Mouse (Mus musculus): Measurements from ENCODE around the gene Cdh13. TPM values are rescaled to one million over a fixed set of nuclear protein-coding genes. Genes with fewer than 3 reads are reported as not detected.

Cdh13 gene
- polyA plus RNA-seq, 1 experiment from 2014 or later: 49.5 TPM

DNA sequence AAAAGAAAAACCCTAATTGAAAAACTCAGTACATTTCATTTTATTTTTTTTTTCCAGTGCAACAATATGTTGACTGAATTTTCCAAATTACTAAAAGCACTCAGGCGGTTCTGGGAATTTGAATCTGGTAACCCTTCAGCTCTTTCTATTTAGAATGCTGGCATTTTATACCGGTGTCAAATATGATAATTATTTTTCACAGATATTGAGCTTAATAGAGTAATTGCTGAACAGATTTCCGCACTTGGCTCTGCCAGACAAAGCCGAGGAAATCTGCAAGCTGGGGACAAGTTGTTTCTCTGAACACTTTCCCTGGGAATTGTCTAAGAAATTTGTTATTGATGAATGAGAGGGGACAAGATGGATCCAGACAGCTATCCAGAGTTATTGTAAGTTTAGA is 256.4 kb downstream of the Cdh13 start:
- Histone ChIP-seq H3K4me2 (no peak overlapping the region), H3K4me3 (no peak overlapping the region), H3K36me3 (ENCODE audit: poor library complexity, severe bottlenecking) (no peaks in the 10 kb centered on the region), H3K9ac (no peak overlapping the region), H3K4me1 (peaks cover 12% of the 10 kb centered on the region; the same call in 1 of the 2 replicates), H3K27ac (no peak overlapping the region), H3K27me3 (no peaks in the 10 kb centered on the region), H3K9me3 (replicated peaks) (no peaks in the 10 kb centered on the region)
- 53% methylated on average over 4 of the region's 4 CpGs for WGBS
- no peak for ATAC-seq

DNA sequence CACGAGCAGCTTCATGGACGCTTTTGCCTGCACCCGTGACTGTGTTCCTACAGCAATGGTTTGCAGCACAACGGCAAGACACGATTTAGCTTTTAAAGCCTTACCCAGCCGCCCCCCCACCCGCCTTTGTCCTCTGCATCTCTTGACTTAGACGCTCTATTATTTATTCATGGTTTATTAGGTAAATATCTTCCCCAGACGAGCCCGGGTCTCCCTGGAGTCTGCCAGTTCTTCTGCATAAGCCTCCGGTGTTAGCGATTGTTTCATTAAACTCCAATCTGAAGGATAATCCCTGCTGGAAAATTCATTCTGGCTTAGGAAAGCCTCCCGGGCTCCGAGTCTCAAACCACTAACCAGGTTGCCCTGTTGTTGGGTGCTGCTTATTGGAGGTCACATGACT is 268.9 kb downstream of the Cdh13 start:
- H3K9ac ChIP-seq: no peak overlapping the region
- no peak overlapping the region for H3K4me2 ChIP-seq
- no peaks in the 10 kb centered on the region for H3K9me3 ChIP-seq (replicated peaks)
- no peak overlapping the region for H3K4me3 ChIP-seq
- H3K4me1 ChIP-seq: no peaks in the 10 kb centered on the region
- no peaks in the 10 kb centered on the region for H3K27me3 ChIP-seq
- H3K36me3 ChIP-seq (ENCODE audit: poor library complexity, severe bottlenecking): no peaks in the 10 kb centered on the region
- H3K27ac ChIP-seq: no peak overlapping the region
- 65% methylated on average over 14 of the region's 14 CpGs for WGBS
- no peak for ATAC-seq

DNA sequence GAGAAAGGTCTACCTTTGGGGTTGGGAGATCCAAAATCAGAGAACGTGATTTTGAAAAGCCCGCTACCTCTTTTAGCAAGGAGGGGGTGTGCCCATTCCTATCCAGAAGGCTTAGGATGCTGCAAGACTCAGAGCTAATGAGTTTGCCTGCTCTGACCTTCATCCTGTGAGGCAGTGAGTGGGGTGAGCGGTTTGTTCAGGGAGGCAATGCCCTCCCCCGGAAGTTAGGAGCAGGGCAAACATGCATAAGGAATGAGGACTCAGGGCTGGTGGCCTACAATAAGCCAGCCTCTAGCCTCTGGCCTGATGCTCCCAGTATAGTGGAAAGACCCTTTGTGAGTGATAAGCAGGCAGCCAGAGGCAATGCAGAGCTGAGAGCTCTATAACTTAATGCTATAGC is 269.3 kb downstream of the Cdh13 start:
- H3K36me3 ChIP-seq (ENCODE audit: poor library complexity, severe bottlenecking): no peaks in the 10 kb centered on the region
- H3K4me2 ChIP-seq: no peak overlapping the region
- H3K4me3 ChIP-seq: no peak overlapping the region
- H3K27ac ChIP-seq: no peak overlapping the region
- H3K9ac ChIP-seq: no peak overlapping the region
- H3K9me3 ChIP-seq (replicated peaks): no peaks in the 10 kb centered on the region
- H3K4me1 ChIP-seq: no peaks in the 10 kb centered on the region
- no peaks in the 10 kb centered on the region for H3K27me3 ChIP-seq
- ATAC-seq: no peak
- WGBS: 70% methylated on average over 4 of the region's 4 CpGs

DNA sequence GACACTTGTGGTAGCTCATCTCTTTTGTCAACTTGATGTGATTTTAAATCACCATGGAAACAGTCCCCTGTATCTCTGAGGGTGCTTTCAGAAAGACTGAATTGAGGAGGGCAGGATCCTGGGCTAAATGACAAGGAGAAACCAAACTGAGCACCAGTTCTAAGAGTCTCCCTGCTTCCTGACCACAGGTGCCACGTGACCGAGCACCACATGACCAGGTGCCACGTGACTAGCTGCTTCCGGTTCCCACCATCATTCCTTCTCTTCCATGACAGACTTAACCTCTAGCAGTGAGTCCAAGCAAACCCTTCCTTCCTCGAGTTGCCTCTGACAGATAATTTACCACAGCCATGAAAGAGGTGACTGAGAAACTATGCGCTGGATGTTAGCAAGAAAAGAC is 280.5 kb downstream of the Cdh13 start:
- ATAC-seq: no peak
- 85% methylated on average over 6 of the region's 6 CpGs for WGBS
- no peaks in the 10 kb centered on the region for H3K36me3 ChIP-seq (ENCODE audit: poor library complexity, severe bottlenecking)
- H3K27ac ChIP-seq: no peak overlapping the region
- no peaks in the 10 kb centered on the region for H3K4me1 ChIP-seq
- no peak overlapping the region for H3K4me3 ChIP-seq
- no peak overlapping the region for H3K4me2 ChIP-seq
- no peak overlapping the region for H3K9ac ChIP-seq
- H3K9me3 ChIP-seq (replicated peaks): no peaks in the 10 kb centered on the region
- no peaks in the 10 kb centered on the region for H3K27me3 ChIP-seq

DNA sequence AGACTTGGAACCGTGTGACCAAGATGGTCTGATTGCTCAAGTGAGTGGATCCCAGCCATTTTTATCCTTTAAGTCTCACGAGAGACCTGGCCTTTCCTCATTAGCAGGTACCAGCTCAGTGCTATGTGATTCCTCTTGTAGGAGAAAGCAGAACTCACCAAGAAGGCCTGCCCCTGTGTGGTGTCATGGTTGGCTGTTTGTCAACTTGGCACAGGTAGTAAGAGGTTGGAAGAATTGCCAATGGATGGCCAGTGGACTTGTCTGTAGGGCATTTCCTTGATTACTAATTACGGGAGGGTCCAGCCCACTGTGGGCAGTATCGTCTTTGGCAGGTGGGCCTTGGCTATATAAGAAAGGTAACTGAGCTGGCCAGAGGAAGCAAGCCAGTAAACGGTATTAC is 281.7 kb downstream of the Cdh13 start:
- no peaks in the 10 kb centered on the region for H3K36me3 ChIP-seq (ENCODE audit: poor library complexity, severe bottlenecking)
- WGBS: 92% methylated on average over 5 of the region's 5 CpGs
- H3K9ac ChIP-seq: no peak overlapping the region
- H3K27me3 ChIP-seq: no peaks in the 10 kb centered on the region
- no peaks in the 10 kb centered on the region for H3K9me3 ChIP-seq (replicated peaks)
- H3K27ac ChIP-seq: no peak overlapping the region
- H3K4me3 ChIP-seq: no peak overlapping the region
- H3K4me2 ChIP-seq: no peak overlapping the region
- ATAC-seq: no peak
- no peaks in the 10 kb centered on the region for H3K4me1 ChIP-seq

DNA sequence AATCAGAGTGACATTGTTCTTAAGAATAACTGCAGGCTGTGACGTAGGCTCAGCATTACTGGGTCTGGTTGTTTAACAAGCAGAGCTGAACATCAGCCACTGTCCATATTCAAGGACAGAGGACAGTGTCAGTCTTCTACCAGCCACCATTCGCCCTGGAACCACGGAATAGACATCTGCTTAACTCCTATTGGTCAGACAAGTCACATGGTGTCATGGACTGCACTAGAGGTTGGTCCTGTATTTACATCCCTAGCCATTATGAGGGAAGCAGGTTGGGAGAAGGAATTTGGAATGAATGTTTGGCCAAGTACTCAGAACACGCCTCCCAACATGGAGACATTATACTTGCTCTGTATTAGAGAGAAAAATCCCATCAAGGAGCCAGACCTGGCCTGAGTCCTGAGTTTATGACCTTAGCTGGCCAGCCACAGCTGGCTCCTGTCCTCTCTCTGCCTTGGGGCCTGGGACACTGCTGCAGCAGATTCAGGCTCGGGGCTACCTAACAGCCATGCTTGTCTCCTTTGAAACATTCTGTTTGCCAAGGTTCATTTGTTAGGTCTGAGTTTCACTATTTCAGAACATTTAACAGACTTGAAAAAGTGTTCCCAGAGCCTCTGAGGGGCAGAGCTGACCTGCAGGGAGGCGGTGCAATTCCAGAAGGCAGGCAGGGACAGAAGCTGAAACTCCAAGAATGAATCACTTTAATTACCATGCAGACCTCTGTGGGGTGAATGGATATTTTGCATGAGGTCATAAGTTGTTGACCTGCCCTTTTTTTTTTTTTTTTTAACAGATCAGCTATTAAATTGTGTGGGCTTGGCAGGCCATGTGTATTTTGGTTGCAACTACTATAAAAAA is 282.6 kb downstream of the Cdh13 start:
- Histone ChIP-seq H3K4me1 (no peaks in the 10 kb centered on the region), H3K36me3 (ENCODE audit: poor library complexity, severe bottlenecking) (no peaks in the 10 kb centered on the region), H3K4me3 (no peak overlapping the region), H3K27ac (no peak overlapping the region), H3K9me3 (replicated peaks) (no peaks in the 10 kb centered on the region), H3K4me2 (no peak overlapping the region), H3K9ac (no peak overlapping the region), H3K27me3 (no peaks in the 10 kb centered on the region)
- WGBS: 76% methylated on average over 6 of the region's 6 CpGs
- no peak for ATAC-seq

DNA sequence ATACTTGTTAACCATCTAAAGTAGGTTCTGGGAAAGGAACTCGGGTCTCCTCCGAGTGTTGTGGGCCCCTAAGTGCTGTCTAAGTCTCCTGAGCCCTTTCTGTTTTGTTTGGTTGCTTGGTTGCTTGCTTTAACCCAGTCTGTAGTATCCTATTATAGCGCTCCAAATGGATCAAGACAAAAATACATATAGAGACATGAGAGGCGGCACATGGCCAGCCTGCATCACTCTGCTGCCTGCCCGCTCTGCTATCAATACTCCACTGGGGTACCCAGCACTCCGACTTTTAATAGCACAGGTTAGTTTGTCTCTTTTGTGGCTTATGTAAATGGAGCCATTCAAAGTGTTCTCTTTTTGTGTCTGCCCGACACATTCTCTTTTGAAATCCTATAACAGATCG is 285.8 kb downstream of the Cdh13 start:
- H3K4me1 ChIP-seq: no peaks in the 10 kb centered on the region
- no peak for ATAC-seq
- no peaks in the 10 kb centered on the region for H3K9me3 ChIP-seq (replicated peaks)
- H3K4me2 ChIP-seq: no peak overlapping the region
- H3K36me3 ChIP-seq (ENCODE audit: poor library complexity, severe bottlenecking): no peaks in the 10 kb centered on the region
- no peak overlapping the region for H3K4me3 ChIP-seq
- H3K9ac ChIP-seq: no peak overlapping the region
- WGBS: 63% methylated on average over 8 of the region's 8 CpGs
- no peaks in the 10 kb centered on the region for H3K27me3 ChIP-seq
- H3K27ac ChIP-seq: no peak overlapping the region

DNA sequence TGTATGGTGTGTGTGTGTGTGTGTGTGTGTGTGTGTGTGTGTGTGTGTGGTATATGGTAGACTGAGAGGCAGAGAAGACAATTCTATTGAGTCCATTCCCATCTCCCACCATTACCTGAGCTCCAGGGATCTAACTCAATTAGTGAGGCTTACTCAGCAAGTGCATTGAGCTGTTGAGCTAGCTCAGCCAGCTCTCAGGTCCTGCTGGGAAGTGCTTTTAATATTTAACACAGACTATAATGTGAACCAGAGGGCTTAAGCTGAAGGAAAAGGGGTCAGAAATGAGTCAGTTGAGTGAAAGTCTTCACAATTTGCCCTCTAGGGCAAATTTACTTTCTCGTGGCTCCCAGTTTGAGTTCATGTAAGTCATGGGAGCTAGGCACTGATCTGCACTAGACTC is 297.7 kb downstream of the Cdh13 start:
- ATAC-seq: no peak
- Histone ChIP-seq H3K9ac (no peak overlapping the region), H3K4me3 (no peak overlapping the region), H3K4me1 (no peaks in the 10 kb centered on the region), H3K4me2 (no peak overlapping the region), H3K27ac (no peak overlapping the region), H3K9me3 (replicated peaks) (0 out of 2 replicates have a peak, but pooled peaks cover 4% of the 10 kb centered on the region), H3K36me3 (ENCODE audit: poor library complexity, severe bottlenecking) (no peaks in the 10 kb centered on the region), H3K27me3 (no peaks in the 10 kb centered on the region)
- 44% methylated on average over 1 of the region's 1 CpGs for WGBS

DNA sequence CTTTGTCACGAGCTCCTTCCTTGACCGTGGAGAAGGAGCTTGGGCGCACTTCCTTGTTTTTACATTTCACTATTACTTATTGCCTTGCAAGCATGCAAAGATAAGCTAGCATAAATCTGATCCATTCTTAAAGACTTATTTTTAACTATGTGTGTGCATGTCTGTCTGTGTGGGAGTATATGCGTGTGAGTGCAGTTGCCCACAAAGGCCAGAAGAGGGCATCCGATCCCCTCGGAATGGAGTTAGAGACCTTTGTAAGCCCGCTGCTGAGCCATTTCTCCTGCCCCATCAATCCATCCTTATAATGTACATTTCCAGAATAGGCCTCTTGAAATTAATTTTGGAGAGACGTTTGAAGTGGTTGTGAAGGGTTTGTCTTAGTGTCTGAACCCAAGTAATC is 298.7 kb downstream of the Cdh13 start:
- Histone ChIP-seq H3K4me1 (no peaks in the 10 kb centered on the region), H3K4me2 (no peak overlapping the region), H3K27me3 (no peaks in the 10 kb centered on the region), H3K4me3 (no peak overlapping the region), H3K27ac (no peak overlapping the region), H3K9ac (no peak overlapping the region), H3K9me3 (replicated peaks) (0 out of 2 replicates have a peak, but pooled peaks cover 4% of the 10 kb centered on the region), H3K36me3 (ENCODE audit: poor library complexity, severe bottlenecking) (no peaks in the 10 kb centered on the region)
- no peak for ATAC-seq
- WGBS: 96% methylated on average over 8 of the region's 8 CpGs

DNA sequence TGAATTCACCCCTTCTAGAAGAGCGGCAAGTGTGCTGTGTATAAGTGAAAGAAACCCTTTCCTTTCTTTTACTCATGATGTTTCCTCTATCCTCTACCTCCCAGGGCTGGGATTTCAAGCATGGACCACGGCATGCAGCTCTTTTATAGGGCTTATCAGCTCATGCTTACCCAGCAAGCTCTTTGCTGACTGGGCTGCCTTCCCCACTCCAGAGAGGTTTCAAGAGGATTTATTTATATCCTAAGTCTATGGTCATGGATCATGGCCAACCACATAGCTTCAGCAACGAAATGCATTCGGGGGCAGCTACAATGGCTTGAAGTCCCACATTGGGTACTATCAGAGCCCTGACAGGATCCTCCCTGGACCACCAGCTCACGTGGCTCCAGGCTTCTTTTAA is 304.4 kb downstream of the Cdh13 start:
- Histone ChIP-seq H3K4me3 (no peak overlapping the region), H3K27ac (no peak overlapping the region)
- WGBS: 86% methylated on average over 5 of the region's 5 CpGs

DNA sequence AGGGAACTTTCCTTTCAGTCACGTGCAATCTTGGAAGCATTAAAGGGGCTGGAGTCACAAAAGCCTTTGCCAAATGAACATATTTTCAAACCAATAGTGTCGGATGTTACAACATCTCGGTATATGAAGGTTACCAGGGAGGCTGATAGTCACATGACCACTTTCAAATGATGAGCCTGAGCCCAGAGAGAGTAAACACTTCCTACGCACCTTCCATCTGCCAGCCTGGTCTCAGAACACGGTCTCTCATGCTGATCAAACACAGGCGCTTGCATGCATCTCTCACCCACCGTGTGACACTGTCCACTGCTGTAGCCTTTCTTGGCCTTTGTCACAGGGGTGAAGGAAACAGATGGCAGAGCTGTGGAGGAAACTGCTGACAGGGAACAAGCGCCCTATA is 313.3 kb downstream of the Cdh13 start:
- H3K4me3 ChIP-seq: no peak overlapping the region
- H3K27me3 ChIP-seq: no peaks in the 10 kb centered on the region
- WGBS: 90% methylated on average over 8 of the region's 8 CpGs
- H3K9me3 ChIP-seq (replicated peaks): peaks cover 4% of the 10 kb centered on the region; the same call in 1 of the 2 replicates
- no peaks in the 10 kb centered on the region for H3K36me3 ChIP-seq (ENCODE audit: poor library complexity, severe bottlenecking)
- H3K4me2 ChIP-seq: no peak overlapping the region
- no peak overlapping the region for H3K27ac ChIP-seq
- H3K9ac ChIP-seq: no peak overlapping the region
- H3K4me1 ChIP-seq: peaks cover 3% of the 10 kb centered on the region; the same call in 1 of the 2 replicates
- ATAC-seq: no peak

More for the DNA sequence above, 304.4 kb downstream of the Cdh13 start:
- no peaks in the 10 kb centered on the region for H3K27me3 ChIP-seq
- H3K9me3 ChIP-seq (replicated peaks): no peaks in the 10 kb centered on the region
- no peak overlapping the region for H3K4me2 ChIP-seq
- H3K36me3 ChIP-seq (ENCODE audit: poor library complexity, severe bottlenecking): no peaks in the 10 kb centered on the region
- no peak for ATAC-seq
- H3K4me1 ChIP-seq: no peaks in the 10 kb centered on the region
- H3K9ac ChIP-seq: no peak overlapping the region

DNA sequence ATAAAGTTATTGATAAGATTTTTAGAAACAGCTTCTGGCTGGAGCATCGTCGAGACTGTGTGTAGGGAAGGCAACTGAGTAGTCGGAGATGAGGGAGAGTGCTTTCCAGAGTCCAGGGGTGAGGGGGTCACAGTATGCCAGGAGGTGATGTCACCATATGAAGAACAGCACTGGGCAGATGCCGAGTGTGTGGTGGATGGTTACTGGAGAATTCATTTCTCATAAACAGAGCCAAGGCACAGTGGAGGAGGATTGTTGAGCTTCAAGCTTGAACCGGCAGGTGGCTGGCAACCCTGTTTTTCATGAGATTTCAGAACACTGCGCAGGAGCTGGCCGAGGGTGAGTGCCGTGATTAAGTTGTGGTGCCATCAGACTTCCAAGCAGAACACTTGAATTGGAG is 317.8 kb downstream of the Cdh13 start:
- Histone ChIP-seq H3K4me3 (no peak overlapping the region), H3K27ac (no peak overlapping the region), H3K36me3 (ENCODE audit: poor library complexity, severe bottlenecking) (no peaks in the 10 kb centered on the region), H3K9ac (no peak overlapping the region), H3K4me1 (peaks cover 9% of the 10 kb centered on the region; the same call in 1 of the 2 replicates), H3K27me3 (no peaks in the 10 kb centered on the region), H3K9me3 (replicated peaks) (no peaks in the 10 kb centered on the region), H3K4me2 (no peak overlapping the region)
- ATAC-seq: no peak
- WGBS: 85% methylated on average over 8 of the region's 8 CpGs

DNA sequence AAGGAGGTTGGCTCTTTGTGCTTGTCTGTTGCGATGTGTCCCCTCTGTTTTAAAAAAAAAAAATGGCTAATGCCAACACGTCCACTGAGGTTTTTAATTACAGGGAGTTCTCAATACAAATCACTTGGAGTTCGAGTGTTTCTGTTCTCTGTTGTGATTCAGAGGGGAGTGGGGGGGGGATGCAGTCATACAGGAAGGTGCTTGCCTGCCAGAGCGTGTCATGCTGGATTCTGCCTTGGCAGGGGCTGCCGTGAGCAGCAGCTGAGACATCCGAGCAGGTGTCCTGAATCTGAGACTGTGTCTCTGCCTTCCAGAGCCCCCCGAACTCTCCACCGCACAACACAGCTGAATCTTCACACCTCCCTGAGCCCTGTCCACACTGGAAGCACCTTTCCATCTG is 318.5 kb downstream of the Cdh13 start:
- Histone ChIP-seq H3K27ac (no peak overlapping the region), H3K36me3 (ENCODE audit: poor library complexity, severe bottlenecking) (no peaks in the 10 kb centered on the region), H3K9ac (no peak overlapping the region), H3K4me3 (no peak overlapping the region), H3K4me2 (no peak overlapping the region), H3K27me3 (no peaks in the 10 kb centered on the region), H3K9me3 (replicated peaks) (0 out of 2 replicates have a peak, but pooled peaks cover 3% of the 10 kb centered on the region), H3K4me1 (peaks cover 9% of the 10 kb centered on the region; the same call in 1 of the 2 replicates)
- ATAC-seq: no peak
- WGBS: 50% methylated on average over 8 of the region's 8 CpGs
